Mouse (Mus musculus): Measurements from ENCODE around the gene Esrp2.
A peak's percentile ranks its signal among the peaks of the same experiment; 100 is the strongest.

Gene Esrp2

GRCm38 (mm10) chr8:106136156-106137130 is at the start of gene Esrp2:
Gene Esrp2 (minus strand): TSS chr8:106136974.
- DNase-seq (ENCODE audit: low spot score): no peak

- no peak for DNase-seq (ENCODE audit: low spot score)
Measured at GRCm38 (mm10) chr8:106186394-106186793, 49.6 kb upstream of the Esrp2 start.

GRCm38 (mm10) chr8:106185628-106186270 is 49.0 kb upstream of the Esrp2 start:
- DNase-seq (ENCODE audit: low spot score): no peak

GRCm38 (mm10) chr8:106178428-106178827 is 41.7 kb upstream of the Esrp2 start:
- no peak for DNase-seq (ENCODE audit: low spot score)

- DNase-seq (ENCODE audit: low spot score): no peak
Measured at GRCm38 (mm10) chr8:106177594-106177993, 40.8 kb upstream of the Esrp2 start.

- DNase-seq (ENCODE audit: low spot score): no peak
Measured at GRCm38 (mm10) chr8:106176891-106177290, 40.1 kb upstream of the Esrp2 start.

- no peak for DNase-seq (ENCODE audit: low spot score)
Measured at GRCm38 (mm10) chr8:106173566-106173965, 36.8 kb upstream of the Esrp2 start.

- DNase-seq (ENCODE audit: low spot score): no peak
Measured at GRCm38 (mm10) chr8:106169934-106170480, 33.2 kb upstream of the Esrp2 start.

GRCm38 (mm10) chr8:106169017-106169933 is 32.5 kb upstream of the Esrp2 start:
- DNase-seq (ENCODE audit: low spot score): peak; percentile 28

- peak; percentile 69 for DNase-seq (ENCODE audit: low spot score)
Measured at GRCm38 (mm10) chr8:106168356-106169016, 31.7 kb upstream of the Esrp2 start, which contains the start of gene Slc7a6. Gene Slc7a6 (plus strand): TSS chr8:106168857.

- DNase-seq (ENCODE audit: low spot score): peak; percentile 62
Measured at GRCm38 (mm10) chr8:106165460-106165859, 28.7 kb upstream of the Esrp2 start.

GRCm38 (mm10) chr8:106163251-106163650 is 26.5 kb upstream of the Esrp2 start:
- no peak for DNase-seq (ENCODE audit: low spot score)

GRCm38 (mm10) chr8:106159876-106160275 is 23.1 kb upstream of the Esrp2 start:
- DNase-seq (ENCODE audit: low spot score): no peak

- no peak for DNase-seq (ENCODE audit: low spot score)
Measured at GRCm38 (mm10) chr8:106158381-106158780, 21.6 kb upstream of the Esrp2 start.

GRCm38 (mm10) chr8:106157419-106157818 is 20.6 kb upstream of the Esrp2 start:
- no peak for DNase-seq (ENCODE audit: low spot score)

- no peak for DNase-seq (ENCODE audit: low spot score)
Measured at GRCm38 (mm10) chr8:106152876-106153275, 16.1 kb upstream of the Esrp2 start.

GRCm38 (mm10) chr8:106151041-106151440 is 14.3 kb upstream of the Esrp2 start:
- DNase-seq (ENCODE audit: low spot score): no peak

- no peak for DNase-seq (ENCODE audit: low spot score)
Measured at GRCm38 (mm10) chr8:106150653-106151000, 13.9 kb upstream of the Esrp2 start.

- DNase-seq (ENCODE audit: low spot score): peak; percentile 92
Measured at GRCm38 (mm10) chr8:106149801-106150652, 13.3 kb upstream of the Esrp2 start, which contains the start of gene Pla2g15. Gene Pla2g15 (plus strand): TSS chr8:106150399.

- no peak for DNase-seq (ENCODE audit: low spot score)
Measured at GRCm38 (mm10) chr8:106149025-106149424, 12.3 kb upstream of the Esrp2 start.

All from c-Kit-positive CD71-positive TER-119-positive erythroid progenitor cells, embryonic 14.5 days (primary cell).